Mouse (Mus musculus) hindbrain, embryonic 16.5 days (tissue): ENCODE measurements at regions not wholly inside any gene's neighbourhood (a gene's known extent, or its start where the extent isn't known, plus 50 kb on each side); places are given as distances from the start of the nearest gene placed in this dataset.

ENCODE experiments used
- ATAC-seq: fragments of 200-750 bp; cut with Nextera tagmentation; 2 replicates; pipeline ENCODE4 v1.8.0; 2017; ENCODE audit warnings: moderate TSS enrichment, moderate library complexity
- H3K27ac ChIP-seq: fragments of 300-500 bp; sonication (generic); 2 replicates; pipeline ENCODE4 v1.5.1; 2014; ENCODE audit warnings: low read depth, mild to moderate bottlenecking, control low read depth, low read length, moderate library complexity
- H3K27me3 ChIP-seq: fragments of 300-500 bp; sonication (generic); replicated peaks from 2 replicates; pipeline ENCODE4 v1.6.1; 2014; ENCODE audit warnings: low read length; ENCODE audit not compliant: control insufficient read depth, insufficient read depth
- H3K36me3 ChIP-seq: fragments of 300-500 bp; sonication (generic); 2 replicates; pipeline ENCODE4 v1.6.1; 2014; ENCODE audit warnings: mild to moderate bottlenecking, low read length, moderate library complexity, mixed read lengths; ENCODE audit not compliant: control insufficient read depth, insufficient read depth
- H3K4me1 ChIP-seq: fragments of 300-500 bp; sonication (generic); 2 replicates; pipeline ENCODE4 v1.6.1; 2014; ENCODE audit warnings: low read depth, low read length; ENCODE audit not compliant: control insufficient read depth, insufficient read depth
- H3K4me2 ChIP-seq: fragments of 300-500 bp; sonication (generic); 2 replicates; pipeline ENCODE4 v1.6.1; 2014; ENCODE audit warnings: mild to moderate bottlenecking, low read length, control low read depth, moderate library complexity
- H3K4me3 ChIP-seq: fragments of 300-500 bp; sonication (generic); 2 replicates; pipeline ENCODE4 v1.5.1; 2014; ENCODE audit warnings: mild to moderate bottlenecking, low read length, control low read depth, moderate library complexity
- H3K9ac ChIP-seq: fragments of 300-500 bp; sonication (generic); 2 replicates; pipeline ENCODE4 v1.6.1; 2014; ENCODE audit warnings: low read depth, mild to moderate bottlenecking, control low read depth, low read length, moderate library complexity
- H3K9me3 ChIP-seq: fragments of 300-500 bp; sonication (generic); 2 replicates; pipeline ENCODE4 v1.6.1; 2014; ENCODE audit warnings: mild to moderate bottlenecking, low read length, moderate library complexity; ENCODE audit not compliant: control insufficient read depth
- WGBS: fragments of 180-500 bp; shearing (Covaris S2); extraction: QIAGEN DNeasy Blood & Tissue Kit; methylation state at CpG from one replicate; pipeline ENCODE4 v1.1.7; 2014; 5-methylcytosine and 5-hydroxymethylcytosine counted together

DNA sequence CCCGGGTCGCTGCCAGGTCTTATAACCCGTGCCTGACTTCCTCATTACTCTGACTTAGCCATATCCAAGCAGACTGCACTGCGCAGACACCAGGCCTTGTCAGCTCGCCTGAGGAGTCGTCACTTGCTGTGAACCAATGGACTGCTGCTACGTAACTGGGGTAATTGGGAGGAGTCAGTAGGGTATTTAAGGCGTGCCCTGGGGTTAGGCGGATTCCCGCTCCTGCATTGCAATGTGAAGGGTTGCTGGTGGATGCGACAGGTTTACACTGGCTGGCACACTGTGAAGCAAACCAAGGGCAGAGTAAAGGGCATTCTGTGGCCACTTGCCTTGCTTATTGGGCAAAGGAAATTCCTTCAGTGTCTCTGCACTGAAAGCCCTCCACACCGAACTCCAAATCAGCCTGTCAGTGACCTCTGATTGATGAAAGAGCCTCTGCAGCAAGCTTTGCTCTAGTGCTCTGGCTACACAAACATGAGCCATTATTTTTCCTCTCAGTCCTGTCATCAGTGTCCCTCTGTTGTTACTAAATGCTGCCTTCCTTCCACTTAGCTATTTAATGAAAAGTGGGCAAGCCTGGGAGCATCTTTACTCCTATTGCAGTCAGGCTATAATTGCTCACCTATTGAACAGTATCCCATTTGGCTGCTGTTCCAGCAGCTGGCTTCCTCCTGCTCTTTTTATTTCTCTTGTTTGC, 51.7 kb downstream of the Cypt12 start:
- peak; percentile 79 for ATAC-seq
- Histone ChIP-seq H3K4me3 (no peak overlapping the region), H3K9ac (no peak overlapping the region), H3K9me3 (no peaks in the 10 kb centered on the region), H3K27ac (no peak overlapping the region), H3K4me2 (no peak overlapping the region), H3K36me3 (no peaks in the 10 kb centered on the region), H3K27me3 (no peaks in the 10 kb centered on the region), H3K4me1 (no peaks in the 10 kb centered on the region)
- 68% methylated on average over 12 of the region's 12 CpGs for WGBS
